Mouse (Mus musculus): ENCODE data around the gene Rtn1.
A peak's percentile ranks its signal among the peaks of the same experiment; 100 is the strongest.

Rtn1 gene

GRCm38 (mm10) chr12:72373916-72374615 lies 34.8 kb downstream of the Rtn1 start:
- DNase-seq: no peak

GRCm38 (mm10) chr12:72370081-72370480 lies 38.8 kb downstream of the Rtn1 start:
- DNase-seq: no peak

DNA sequence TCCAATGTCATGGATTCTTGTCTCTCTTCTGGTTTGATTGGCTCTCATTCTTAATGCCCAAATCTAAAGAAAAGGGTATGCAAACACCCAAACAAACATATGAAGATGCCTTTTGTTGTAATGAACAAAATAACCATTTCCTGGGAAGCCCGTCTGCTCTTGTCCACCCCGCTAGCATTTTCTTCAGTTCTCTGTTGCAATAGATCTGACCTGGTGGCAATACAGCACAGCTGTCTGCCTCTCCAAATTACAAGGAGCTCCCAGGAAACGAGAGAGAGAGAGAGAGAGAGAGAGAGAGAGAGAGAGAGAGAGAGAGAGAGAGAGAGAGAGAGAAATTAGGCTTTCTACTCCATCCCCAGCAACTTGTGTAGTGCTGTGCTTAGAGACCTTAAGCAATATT lies 42.1 kb downstream of the Rtn1 start:
- DNase-seq: no peak

DNA sequence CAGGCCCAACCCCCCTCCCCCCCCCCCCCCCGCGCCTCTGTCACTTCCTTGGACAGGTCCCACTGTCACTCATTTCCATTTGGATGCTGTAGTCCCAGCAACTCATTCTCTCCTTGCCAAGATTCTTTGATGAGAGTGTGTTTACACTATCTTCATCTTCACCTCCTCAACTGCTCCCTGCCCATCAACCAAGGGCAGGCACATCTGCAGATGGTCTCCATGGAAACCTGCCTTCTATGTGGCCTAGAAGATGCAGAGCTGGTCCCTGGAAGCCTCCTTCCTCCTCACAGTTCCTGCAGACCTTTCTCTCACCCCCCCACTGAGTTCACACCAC lies 42.8 kb downstream of the Rtn1 start:
- no peak for DNase-seq

GRCm38 (mm10) chr12:72365231-72366103 lies 43.4 kb downstream of the Rtn1 start:
- DNase-seq: no peak

- no peak for DNase-seq
Observed at GRCm38 (mm10) chr12:72364543-72364942, 44.3 kb downstream of the Rtn1 start.

GRCm38 (mm10) chr12:72361701-72362354 lies 47.0 kb downstream of the Rtn1 start:
- peak; percentile 7 for DNase-seq

DNA sequence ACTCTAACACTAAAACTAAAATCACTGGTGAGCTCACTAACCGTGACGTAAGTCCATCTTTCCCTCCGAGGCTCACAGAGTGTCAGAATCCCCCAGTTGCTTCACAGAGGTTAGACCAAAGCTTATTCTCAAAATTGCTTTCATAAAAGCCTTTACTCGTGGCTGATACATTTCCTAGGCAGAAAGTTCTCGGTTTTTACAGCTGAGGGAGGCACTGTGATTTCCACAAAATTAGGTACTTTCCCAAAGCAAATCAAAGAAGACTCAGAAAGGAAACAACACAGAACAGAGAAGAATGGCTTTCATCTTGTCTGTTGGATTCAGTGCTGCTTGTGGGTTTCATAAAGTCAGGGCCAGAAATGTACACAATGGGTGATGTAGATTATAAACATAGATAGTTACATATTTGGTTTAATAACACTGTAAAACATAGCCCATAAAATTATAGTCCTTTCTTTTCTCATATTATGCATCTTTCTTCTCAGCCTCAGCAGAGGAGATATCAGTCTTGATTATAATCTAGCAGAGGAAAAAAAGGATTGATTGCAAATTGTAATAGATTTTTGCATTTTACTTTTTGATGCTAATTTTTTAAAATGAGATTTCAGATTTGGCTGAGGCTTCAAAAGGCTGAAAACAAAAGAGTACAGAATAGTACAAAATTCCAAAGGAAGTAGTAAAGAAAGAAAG lies 47.8 kb downstream of the Rtn1 start:
- DNase-seq: no peak

DNA sequence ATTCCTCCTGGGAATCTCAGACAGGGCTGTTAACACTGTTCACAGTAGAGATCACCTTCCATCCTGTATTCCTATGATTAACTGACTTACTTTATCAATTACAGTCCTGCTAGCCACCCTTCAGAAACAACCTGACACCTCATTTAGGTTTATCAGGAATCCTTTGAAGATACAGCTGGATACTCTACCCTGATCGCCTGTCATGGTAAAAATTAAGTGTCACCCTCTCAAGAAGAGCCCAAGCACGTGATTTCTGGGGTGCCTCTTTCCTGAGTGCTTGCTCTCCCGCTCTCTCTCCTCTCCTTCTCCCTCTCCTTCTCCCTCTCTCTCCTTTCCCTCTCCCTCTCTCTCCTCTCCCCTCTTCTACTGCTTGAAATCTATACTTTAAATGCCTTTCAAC lies 49.0 kb downstream of the Rtn1 start:
- DNase-seq: no peak

DNA sequence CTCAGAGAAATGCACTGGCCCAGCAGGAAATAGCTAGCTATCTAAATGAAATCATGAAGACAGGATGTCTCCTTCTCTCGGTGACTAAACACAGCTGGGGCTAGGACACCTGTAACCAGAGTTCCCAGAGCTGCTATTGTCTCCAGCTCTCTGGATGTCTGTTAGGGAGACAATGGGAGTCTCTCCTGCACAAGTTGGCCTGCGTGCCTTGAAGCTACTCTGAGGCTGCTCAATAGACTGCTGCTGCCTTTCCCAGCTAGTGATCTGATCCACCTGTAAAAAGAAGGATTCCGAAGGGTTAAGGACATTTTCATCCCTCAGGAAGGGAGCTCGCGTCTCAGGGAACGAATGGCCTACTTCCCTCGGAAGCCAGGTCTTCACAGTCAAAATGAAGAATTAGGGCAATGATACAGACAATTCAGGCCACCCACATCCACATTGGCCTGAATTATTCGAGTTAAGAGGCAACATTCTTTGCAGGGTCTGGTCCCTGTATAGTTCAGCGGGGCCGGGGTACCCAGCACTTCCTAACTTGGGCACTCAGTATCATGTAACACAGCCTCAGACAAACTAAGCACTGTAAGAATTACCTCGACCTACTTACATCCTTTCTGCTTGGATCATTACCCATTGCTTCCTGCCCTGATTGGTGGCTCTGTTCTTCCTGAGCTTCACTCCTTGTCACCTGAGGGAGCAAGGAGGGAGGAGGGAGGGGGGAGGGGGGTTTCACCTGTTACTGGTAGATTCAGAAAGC lies 51.0 kb downstream of the Rtn1 start:
- no peak for DNase-seq

DNA sequence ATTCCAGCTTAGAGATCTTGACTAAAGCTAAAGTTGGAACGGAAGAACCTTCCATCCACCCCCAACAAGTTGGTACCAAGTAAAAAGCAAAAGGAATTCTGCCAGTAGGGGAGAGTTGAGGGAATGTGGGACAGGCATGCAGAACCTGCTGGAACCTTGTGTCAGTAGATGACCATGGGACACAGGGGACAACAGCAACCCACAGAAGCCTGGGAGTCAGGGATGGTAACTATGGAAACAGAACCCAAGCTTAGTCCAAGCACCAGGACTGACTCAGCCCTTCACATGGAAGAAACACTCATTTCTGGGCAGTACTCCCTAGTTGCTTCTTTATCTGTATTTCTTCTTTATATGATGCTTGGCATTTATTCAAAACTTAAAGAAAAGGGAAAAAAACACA lies 54.6 kb downstream of the Rtn1 start:
- no peak for DNase-seq

- no peak for DNase-seq
Observed at GRCm38 (mm10) chr12:72353506-72353905, 55.3 kb downstream of the Rtn1 start.

DNA sequence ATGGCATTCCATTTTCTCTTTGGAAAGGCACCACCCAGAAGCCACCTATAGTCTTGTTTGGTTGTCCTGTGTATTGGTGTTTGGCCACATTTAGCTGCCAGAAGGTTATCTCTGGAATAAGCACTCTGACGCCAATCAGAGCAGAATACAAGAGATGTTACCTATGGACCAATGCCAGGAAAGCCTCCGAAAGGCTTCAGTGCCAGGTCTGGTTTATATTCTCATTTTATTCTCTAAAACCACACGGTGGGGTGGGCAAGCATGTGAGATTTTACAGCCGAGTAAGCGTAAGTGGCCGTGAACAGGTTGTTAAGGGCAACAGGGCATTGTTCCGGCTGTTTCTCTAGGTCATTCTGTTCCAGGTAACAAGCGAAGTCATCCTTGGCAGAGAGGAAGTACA lies 60.3 kb downstream of the Rtn1 start:
- DNase-seq: no peak

DNA sequence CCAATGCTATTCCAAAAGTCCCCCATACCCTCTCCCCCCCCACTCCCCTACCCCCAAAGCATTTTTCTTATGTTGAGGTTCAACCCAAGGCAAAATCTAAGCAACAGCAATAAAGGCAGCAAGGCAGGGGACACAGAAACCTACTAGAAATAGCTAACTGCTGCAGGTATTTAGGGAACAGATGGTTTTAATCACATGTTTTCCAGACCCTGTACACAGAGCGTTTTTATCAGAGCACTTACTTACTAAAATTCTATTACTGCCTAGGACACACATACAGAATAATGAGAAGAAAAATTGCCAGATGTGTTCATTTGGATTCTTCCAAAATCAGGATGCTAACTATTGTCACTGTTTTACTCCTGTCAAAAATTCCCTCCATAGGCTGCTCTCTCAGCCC lies 61.7 kb downstream of the Rtn1 start:
- no peak for DNase-seq

DNA sequence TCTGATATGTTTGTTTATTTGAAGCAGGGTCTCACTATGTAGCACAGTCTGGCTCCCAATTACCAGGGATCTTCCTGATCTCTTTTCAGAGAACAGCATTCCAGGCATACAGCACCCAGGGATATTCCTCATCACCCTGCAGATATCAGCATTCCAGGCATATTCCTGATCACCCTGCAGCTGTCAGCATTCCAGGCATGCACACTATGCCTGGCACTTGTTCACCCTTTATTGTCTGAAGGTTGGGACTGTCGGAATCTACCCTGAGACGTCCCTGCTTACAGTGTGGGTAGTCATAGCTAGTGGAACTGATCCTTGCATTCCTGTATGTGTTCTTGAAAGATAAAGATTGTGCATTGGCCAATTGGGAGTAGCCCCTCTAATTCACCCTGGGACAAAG lies 65.2 kb downstream of the Rtn1 start:
- no peak for DNase-seq

DNA sequence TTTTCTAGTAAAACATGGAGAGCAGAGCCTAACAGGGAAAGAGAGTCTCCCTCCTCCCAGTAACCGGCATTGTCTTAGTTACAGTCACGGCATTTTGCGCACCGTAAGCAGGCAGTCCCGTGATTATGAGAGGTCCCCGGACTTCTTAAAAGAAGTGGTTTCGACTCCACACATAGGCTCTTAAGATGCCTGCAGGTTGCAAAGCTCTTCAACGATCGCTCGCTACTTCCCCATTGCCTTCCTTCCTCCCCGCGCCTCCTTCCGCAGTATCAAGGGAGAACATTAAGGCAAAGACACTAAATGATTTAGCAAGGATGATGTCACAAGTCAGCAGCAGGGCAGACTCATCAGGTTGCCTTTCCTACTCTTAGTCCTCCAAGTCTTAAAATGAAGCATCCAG lies 72.8 kb downstream of the Rtn1 start:
- no peak for DNase-seq

GRCm38 (mm10) chr12:72332488-72333013 lies 76.3 kb downstream of the Rtn1 start:
- no peak for DNase-seq

DNA sequence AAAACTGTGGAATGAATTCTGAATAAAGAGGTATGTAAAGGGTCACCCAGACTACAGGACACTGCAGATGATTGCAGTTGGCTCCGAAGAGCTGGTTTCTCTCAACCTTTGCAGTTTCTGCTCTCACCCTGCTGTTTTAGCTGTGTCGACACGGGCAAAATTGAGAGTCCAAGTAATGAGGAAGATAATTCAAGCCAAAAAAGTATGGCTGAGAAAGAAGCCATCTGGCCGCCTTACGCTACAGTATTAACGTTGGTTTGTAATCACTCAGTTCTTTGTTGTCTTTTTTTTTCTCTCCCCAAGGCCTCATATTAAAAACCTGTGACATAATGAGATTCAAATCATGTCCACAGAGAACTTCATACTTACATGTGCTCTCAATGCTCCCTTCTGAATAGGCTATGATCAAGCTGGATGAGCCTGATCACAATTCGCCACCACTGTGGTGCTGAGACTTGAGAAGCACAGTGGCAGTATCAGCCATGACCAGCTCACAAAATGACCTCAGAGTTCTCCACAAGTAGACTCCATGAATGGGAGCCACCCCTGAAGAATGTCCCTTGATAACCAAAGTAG lies 76.9 kb downstream of the Rtn1 start:
- no peak for DNase-seq

- DNase-seq: no peak
Observed at GRCm38 (mm10) chr12:72326087-72326486, 82.8 kb downstream of the Rtn1 start.

DNA sequence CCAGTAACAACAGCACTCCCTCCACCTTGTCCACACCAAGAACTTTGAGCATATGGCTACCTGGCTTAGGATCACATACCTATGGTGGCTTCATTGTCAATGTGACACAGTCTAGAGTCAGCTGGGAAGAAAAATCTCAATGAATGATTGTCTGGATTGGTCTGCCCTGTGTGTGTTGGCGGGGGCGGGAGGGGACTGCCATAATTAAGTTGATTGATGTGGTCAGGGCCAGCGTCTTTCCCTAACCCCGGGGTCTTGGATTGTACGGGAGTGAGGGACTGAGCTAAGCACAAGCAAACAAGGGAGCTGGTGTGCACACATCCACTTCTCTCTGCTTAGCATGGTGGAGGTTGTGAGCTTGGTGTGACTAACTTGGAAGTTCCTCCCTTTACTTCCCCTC lies 83.8 kb downstream of the Rtn1 start:
- DNase-seq: no peak

- peak; percentile 5 for DNase-seq
Observed at GRCm38 (mm10) chr12:72324210-72324871, 84.5 kb downstream of the Rtn1 start.
